Mouse (Mus musculus) right cerebral cortex, adult 18-20 months (tissue): Measurements from ENCODE around the gene Fpr1.
"Not testable (repeated sequence)": the region's sequence is repeated elsewhere in the genome, so short reads cannot be mapped to it uniquely, and the experiment has no call there.

ENCODE experiments used
- DNase-seq: peaks from one replicate; pipeline ENCODE4 v3.0.0; 2022; ENCODE audit warnings: mixed read lengths

Gene Fpr1

GRCm38 (mm10) chr17:17883840-17884239, at the start of gene Fpr1:
Gene Fpr1 (minus strand): TSS chr17:17883940.
- no peak for DNase-seq

DNA sequence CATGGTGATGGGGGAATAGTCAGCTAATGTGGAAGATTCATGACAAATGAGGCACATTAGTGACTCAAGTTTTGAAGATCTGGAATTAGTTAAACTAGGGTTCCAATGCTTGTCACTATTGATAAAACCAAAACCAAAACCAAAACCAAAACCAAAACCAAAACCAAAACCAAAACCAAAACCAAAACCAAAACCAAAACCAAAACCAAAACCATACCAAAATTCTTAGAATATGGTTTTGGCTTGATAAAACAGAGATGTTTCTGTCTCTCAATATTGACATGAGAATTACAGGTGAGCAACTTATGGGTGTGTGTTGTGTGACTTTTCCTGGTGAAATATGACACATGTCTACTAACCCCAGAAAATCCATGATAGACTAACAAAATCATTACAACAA, 34.0 kb upstream of the Fpr1 start:
- DNase-seq = no peak

DNA sequence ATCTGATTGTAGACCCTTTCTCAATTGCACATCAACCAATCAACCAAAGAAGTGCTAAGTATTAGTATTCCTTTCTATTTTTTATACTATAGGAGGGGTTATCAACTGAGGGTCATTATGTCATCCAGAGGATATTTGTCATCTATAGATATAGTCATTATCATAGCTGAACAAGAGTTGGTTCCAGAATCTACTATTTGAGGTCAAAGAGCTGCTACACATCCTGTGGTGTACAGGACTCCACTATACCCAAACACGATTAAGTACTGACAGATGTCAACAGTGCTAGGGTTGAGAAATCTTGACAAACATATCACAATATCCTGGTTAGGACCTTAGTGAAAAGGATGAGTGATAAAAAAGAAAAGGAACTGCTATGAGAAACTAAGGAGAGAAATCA, 33.6 kb upstream of the Fpr1 start:
- no peak for DNase-seq

DNA sequence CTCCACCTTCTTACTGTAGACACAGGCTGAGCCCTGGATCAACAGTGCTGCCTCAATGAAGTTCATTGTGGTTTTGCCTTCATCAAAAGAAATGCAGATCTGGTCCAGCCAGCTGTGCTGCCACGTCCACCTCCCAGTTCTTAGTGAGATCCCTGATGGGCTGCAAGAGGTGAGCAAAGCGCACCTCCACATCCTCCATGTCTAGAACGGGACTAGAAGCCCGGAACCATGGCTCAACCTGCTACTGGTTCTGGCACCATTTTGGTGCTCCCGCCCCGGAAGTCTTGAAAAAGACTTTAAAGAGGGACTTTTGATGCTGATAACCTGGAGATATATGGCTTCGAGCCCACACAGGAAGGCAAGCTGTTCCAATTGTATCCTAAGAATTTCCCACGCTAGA, 28.9 kb upstream of the Fpr1 start:
- not testable (repeated sequence) for DNase-seq

GRCm38 (mm10) chr17:17909636-17910421, 26.1 kb upstream of the Fpr1 start:
- DNase-seq = peak; percentile 90

DNA sequence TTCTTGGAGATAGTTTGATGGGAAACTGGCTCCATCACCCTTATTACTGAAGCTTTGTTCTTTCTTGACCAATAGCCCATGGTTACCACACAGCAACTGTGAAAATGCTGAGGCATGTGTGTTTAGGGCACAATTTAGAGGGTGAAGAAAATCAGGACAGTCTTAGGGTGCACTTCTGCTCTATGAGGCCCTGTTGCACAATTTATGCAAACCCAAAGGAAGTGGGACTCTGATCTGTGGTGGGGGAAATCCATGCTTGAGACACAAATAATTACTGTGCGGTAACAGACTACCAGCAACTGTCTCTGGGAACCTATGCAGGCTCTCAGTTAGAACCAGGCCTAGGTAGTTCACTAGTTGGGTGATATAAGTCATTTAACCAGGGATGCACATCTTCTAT, 17.0 kb upstream of the Fpr1 start:
- DNase-seq = no peak

DNA sequence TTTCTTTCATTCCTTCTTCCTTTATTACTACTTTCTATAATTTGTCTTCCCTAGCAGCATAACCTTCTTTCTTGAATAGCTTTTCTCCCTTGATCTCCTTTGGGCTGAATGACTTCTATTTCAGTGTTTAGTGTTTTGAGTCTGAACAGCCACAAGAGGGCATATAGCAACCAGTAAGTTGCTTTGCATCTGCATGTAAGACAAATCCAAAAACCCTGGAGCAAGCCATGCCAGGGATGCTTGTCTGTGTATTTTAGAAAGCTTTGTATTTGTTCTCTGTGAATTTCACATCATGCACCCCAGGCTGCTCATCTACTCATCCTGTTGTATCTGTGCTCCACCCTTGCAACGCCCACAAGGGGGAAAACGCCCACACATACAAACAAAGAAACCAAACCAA, 15.5 kb upstream of the Fpr1 start:
- DNase-seq = no peak

GRCm38 (mm10) chr17:17896039-17896438, 12.3 kb upstream of the Fpr1 start:
- peak; percentile 33 for DNase-seq

GRCm38 (mm10) chr17:17889732-17890425, 6.1 kb upstream of the Fpr1 start:
- no peak for DNase-seq

- no peak for DNase-seq
These were observed 4.1 kb upstream of the Fpr1 start, which contains the start of the genes Fpr2 and Fpr3 for GRCm38 (mm10) chr17:17887774-17888248. Gene Fpr2 (plus strand): TSS chr17:17887824. Gene Fpr3 (plus strand): TSS chr17:17887852.

- DNase-seq = no peak
These were observed 1.1 kb downstream of the Fpr1 start for GRCm38 (mm10) chr17:17882672-17883071.

GRCm38 (mm10) chr17:17879347-17879746, 4.4 kb downstream of the Fpr1 start:
- no peak for DNase-seq

GRCm38 (mm10) chr17:17871697-17872096, 12.0 kb downstream of the Fpr1 start:
- no peak for DNase-seq

GRCm38 (mm10) chr17:17870892-17871550, 12.7 kb downstream of the Fpr1 start:
- no peak for DNase-seq

- DNase-seq = no peak
These were observed 16.8 kb downstream of the Fpr1 start for GRCm38 (mm10) chr17:17866801-17867469.

GRCm38 (mm10) chr17:17865168-17865567, 18.6 kb downstream of the Fpr1 start:
- DNase-seq = no peak

DNA sequence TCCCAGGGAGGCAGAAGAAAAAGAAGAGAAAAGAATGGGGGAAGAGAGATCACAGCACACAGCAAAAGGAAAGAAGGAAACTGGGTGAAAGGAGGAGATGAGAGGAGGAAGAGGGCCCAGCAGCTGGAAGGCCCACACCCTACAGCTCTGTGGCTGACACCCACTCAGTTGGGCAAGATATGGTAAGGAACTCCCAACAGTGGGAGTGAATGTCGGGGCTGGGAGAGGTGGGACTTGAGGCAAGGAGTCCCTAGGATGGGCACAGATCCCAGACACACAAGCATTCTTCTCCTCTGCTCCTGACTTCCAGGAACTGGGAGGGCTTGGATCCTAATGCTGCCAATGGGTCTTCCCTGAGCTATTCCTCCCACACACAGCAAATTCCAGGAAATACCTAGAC, 21.4 kb downstream of the Fpr1 start:
- no peak for DNase-seq

- no peak for DNase-seq
These were observed 23.6 kb downstream of the Fpr1 start for GRCm38 (mm10) chr17:17860110-17860509.

DNA sequence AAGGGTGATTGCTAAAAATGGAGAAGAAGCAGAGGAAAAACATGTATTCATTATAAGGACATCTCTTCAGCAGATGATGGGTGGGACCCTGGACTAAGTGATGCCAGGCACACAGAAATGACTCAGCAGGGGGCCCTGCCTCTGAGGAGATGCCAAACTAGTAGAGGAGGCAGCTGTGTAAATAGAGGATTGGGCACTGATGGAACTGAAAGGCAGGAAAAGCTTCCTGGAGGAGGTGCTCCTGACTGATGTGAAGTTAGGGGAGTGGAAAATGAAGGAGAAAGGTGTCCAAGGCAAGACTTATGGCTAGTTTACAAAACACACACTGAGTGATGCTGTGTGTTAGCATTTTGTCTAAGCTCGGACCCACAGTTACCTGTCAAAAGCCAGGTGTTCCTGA, 26.3 kb downstream of the Fpr1 start:
- no peak for DNase-seq

GRCm38 (mm10) chr17:17856612-17857011, 27.1 kb downstream of the Fpr1 start:
- DNase-seq = no peak

DNA sequence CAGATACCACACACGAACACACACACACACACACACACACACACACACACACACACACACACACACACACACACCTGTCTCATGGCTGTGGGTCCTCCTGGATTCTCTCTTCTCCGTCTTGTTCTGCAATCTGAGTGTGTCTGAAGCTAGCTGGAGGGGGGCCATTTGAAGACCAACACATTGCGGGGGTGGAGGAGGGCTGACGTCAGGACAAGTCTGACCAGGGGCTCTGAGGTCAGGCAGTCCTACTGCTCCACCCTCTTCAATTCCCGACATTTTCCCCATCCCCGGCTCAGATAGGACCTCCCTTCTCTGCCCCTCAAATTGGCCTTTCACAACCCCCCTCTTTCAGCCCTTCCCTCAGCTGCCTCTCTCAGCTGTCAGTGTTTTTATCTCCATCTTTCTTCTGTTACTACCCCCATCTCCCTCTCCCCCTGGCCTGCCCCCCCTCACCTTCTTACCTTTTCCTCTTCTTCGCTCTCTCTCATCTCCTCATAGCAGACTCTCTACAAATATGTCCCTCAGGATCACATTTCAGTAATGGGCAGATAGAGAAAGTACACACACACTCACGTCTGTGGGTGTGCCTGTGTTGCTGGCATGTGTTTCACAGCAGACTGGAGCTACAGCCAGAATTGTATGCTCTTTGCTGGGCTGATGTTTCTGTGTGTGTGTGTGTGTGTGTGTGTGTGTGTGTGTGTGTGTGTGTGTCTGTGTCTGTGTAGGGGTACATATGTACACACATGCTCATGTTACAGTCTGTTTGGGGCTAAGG, 28.5 kb downstream of the Fpr1 start, which contains the start of gene Has1:
Gene Has1, minus strand, starts transcription at position 142 of the 775 bp plus-strand sequence.
- no peak for DNase-seq
